Mouse (Mus musculus): ENCODE results near the gene Igsf9. TPM values are rescaled to one million over a fixed set of nuclear protein-coding genes. Genes with fewer than 3 reads are reported as not detected.

Igsf9 gene
- polyA plus RNA-seq, 1 experiment from 2014 or later, result 29.6 TPM

DNA sequence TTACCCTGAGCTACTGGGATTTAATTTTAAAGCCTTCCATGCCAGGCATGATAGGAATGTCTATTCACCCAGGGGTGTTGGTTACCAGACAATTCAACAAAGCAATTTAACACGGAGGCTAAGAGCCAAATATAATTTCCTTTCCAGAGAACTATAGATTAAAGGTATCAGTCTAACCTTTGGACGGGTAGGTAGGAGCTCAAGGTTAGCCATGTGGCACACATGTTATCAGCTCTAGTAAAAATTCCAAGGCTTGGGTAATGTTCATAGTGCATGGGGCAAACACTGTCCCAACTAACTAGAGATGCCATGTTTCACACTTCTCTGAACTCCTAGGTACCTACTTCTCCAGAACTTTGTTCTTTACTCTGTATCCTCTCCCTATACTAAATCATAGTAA is 20.0 kb upstream of the Igsf9 start:
- H3K27ac ChIP-seq (ENCODE audit: low read depth, low read length), result no peak overlapping the region
- no peaks in the 10 kb centered on the region for H3K9me3 ChIP-seq (ENCODE audit: control insufficient read depth, low read length)
- H3K36me3 ChIP-seq (ENCODE audit: control insufficient read depth, insufficient read depth, low read length), result no peaks in the 10 kb centered on the region
- 85% methylated on average over 2 of the region's 2 CpGs for WGBS
- H3K9ac ChIP-seq (replicated peaks; ENCODE audit: low read depth, low read length), result no peak overlapping the region
- H3K4me2 ChIP-seq (ENCODE audit: low read depth, low read length), result no peak overlapping the region
- no peak for ATAC-seq (ENCODE audit: low read depth)
- H3K4me3 ChIP-seq (ENCODE audit: low read depth, low read length), result no peak overlapping the region
- no peaks in the 10 kb centered on the region for H3K27me3 ChIP-seq (ENCODE audit: control insufficient read depth, insufficient read depth, low read length)
- no peaks in the 10 kb centered on the region for H3K4me1 ChIP-seq (ENCODE audit: control insufficient read depth, insufficient read depth, low read length)

DNA sequence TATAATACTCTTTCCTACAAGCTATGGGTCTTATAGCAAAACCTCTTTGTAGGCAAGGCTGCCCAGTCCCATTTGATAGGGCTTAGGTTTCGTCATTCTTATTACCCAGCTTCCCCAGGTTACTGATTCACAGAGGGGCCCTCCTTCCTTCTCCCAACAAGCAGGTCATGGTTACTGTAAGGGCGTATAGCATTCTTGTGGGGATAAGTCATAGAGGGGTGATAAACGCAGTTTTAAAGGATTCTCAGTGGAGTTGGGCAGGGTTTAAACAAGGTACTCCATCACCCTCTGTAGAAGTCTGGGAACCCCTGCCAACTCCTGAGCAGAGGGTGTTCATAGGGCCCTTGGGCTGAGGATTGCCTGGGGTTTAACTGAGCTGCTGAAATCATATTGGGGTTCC is 19.1 kb upstream of the Igsf9 start:
- H3K9ac ChIP-seq (replicated peaks; ENCODE audit: low read depth, low read length), result no peak overlapping the region
- no peaks in the 10 kb centered on the region for H3K36me3 ChIP-seq (ENCODE audit: control insufficient read depth, insufficient read depth, low read length)
- H3K9me3 ChIP-seq (ENCODE audit: control insufficient read depth, low read length), result no peaks in the 10 kb centered on the region
- H3K27me3 ChIP-seq (ENCODE audit: control insufficient read depth, insufficient read depth, low read length), result no peaks in the 10 kb centered on the region
- WGBS, result 89% methylated on average over 3 of the region's 3 CpGs
- H3K4me2 ChIP-seq (ENCODE audit: low read depth, low read length), result no peak overlapping the region
- no peak overlapping the region for H3K4me3 ChIP-seq (ENCODE audit: low read depth, low read length)
- ATAC-seq (ENCODE audit: low read depth), result no peak
- no peaks in the 10 kb centered on the region for H3K4me1 ChIP-seq (ENCODE audit: control insufficient read depth, insufficient read depth, low read length)
- no peak overlapping the region for H3K27ac ChIP-seq (ENCODE audit: low read depth, low read length)

- Histone ChIP-seq H3K9me3 (ENCODE audit: control insufficient read depth, low read length) (no peaks in the 10 kb centered on the region), H3K27me3 (ENCODE audit: control insufficient read depth, insufficient read depth, low read length) (no peaks in the 10 kb centered on the region), H3K4me1 (ENCODE audit: control insufficient read depth, insufficient read depth, low read length) (no peaks in the 10 kb centered on the region), H3K4me3 (ENCODE audit: low read depth, low read length) (no peak overlapping the region), H3K4me2 (ENCODE audit: low read depth, low read length) (no peak overlapping the region), H3K27ac (ENCODE audit: low read depth, low read length) (no peak overlapping the region), H3K36me3 (ENCODE audit: control insufficient read depth, insufficient read depth, low read length) (no peaks in the 10 kb centered on the region), H3K9ac (replicated peaks; ENCODE audit: low read depth, low read length) (no peak overlapping the region)
- whole genome bisulfite sequencing, result 88% methylated on average over 16 of the region's 16 CpGs
- no peak for ATAC-seq (ENCODE audit: low read depth)
Observed at GRCm38 (mm10) chr1:172463387-172464333, 17.9 kb upstream of the Igsf9 start.

DNA sequence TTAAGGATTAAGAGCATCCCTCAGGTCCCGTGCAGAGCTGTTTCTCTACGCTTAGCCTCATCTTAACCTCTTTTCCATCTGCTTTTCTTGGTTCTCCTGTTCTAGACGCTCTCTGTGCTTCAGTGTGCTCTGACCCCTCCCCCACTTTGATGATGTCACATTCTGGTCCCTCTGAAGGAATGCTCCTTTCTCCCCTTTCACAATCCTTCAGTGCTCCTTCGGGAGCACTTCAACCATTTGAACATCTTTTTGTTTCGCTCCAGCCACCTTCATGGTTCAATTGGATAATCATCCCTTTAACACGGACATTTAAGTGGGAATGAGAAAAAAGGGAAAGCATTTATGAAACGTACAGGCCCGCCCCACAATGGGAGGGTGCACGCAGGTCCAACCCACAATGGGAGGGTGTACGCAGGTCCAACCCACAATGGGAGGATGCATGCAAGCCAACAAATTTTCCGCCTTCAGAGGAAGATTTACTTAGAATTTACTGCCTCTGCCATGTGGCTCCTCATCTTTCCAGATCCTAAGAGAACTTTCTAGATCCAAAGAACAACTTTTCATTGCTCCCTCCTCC is 13.2 kb upstream of the Igsf9 start:
- Histone ChIP-seq H3K27me3 (ENCODE audit: control insufficient read depth, insufficient read depth, low read length) (no peaks in the 10 kb centered on the region), H3K9ac (replicated peaks; ENCODE audit: low read depth, low read length) (no peak overlapping the region), H3K4me1 (ENCODE audit: control insufficient read depth, insufficient read depth, low read length) (no peaks in the 10 kb centered on the region), H3K36me3 (ENCODE audit: control insufficient read depth, insufficient read depth, low read length) (no peaks in the 10 kb centered on the region), H3K4me3 (ENCODE audit: low read depth, low read length) (no peak overlapping the region), H3K27ac (ENCODE audit: low read depth, low read length) (no peak overlapping the region), H3K4me2 (ENCODE audit: low read depth, low read length) (no peak overlapping the region), H3K9me3 (ENCODE audit: control insufficient read depth, low read length) (no peaks in the 10 kb centered on the region)
- WGBS, result 69% methylated on average over 11 of the region's 11 CpGs
- ATAC-seq (ENCODE audit: low read depth), result no peak

GRCm38 (mm10) chr1:172469373-172469772 is 12.2 kb upstream of the Igsf9 start:
- H3K9me3 ChIP-seq (ENCODE audit: control insufficient read depth, low read length), result no peaks in the 10 kb centered on the region
- 89% methylated on average over 5 of the region's 5 CpGs for WGBS
- no peaks in the 10 kb centered on the region for H3K36me3 ChIP-seq (ENCODE audit: control insufficient read depth, insufficient read depth, low read length)
- ATAC-seq (ENCODE audit: low read depth), result no peak
- no peak overlapping the region for H3K4me2 ChIP-seq (ENCODE audit: low read depth, low read length)
- no peak overlapping the region for H3K9ac ChIP-seq (replicated peaks; ENCODE audit: low read depth, low read length)
- no peaks in the 10 kb centered on the region for H3K27me3 ChIP-seq (ENCODE audit: control insufficient read depth, insufficient read depth, low read length)
- no peaks in the 10 kb centered on the region for H3K4me1 ChIP-seq (ENCODE audit: control insufficient read depth, insufficient read depth, low read length)
- H3K4me3 ChIP-seq (ENCODE audit: low read depth, low read length), result no peak overlapping the region
- H3K27ac ChIP-seq (ENCODE audit: low read depth, low read length), result no peak overlapping the region

- H3K36me3 ChIP-seq (ENCODE audit: control insufficient read depth, insufficient read depth, low read length), result no peaks in the 10 kb centered on the region
- no peak overlapping the region for H3K27ac ChIP-seq (ENCODE audit: low read depth, low read length)
- no peak overlapping the region for H3K4me3 ChIP-seq (ENCODE audit: low read depth, low read length)
- no peaks in the 10 kb centered on the region for H3K4me1 ChIP-seq (ENCODE audit: control insufficient read depth, insufficient read depth, low read length)
- no peak for ATAC-seq (ENCODE audit: low read depth)
- H3K9me3 ChIP-seq (ENCODE audit: control insufficient read depth, low read length), result no peaks in the 10 kb centered on the region
- no peak overlapping the region for H3K4me2 ChIP-seq (ENCODE audit: low read depth, low read length)
- H3K27me3 ChIP-seq (ENCODE audit: control insufficient read depth, insufficient read depth, low read length), result no peaks in the 10 kb centered on the region
- H3K9ac ChIP-seq (replicated peaks; ENCODE audit: low read depth, low read length), result no peak overlapping the region
- WGBS, result 74% methylated on average over 8 of the region's 8 CpGs
Observed at GRCm38 (mm10) chr1:172469810-172470448, 11.7 kb upstream of the Igsf9 start.

DNA sequence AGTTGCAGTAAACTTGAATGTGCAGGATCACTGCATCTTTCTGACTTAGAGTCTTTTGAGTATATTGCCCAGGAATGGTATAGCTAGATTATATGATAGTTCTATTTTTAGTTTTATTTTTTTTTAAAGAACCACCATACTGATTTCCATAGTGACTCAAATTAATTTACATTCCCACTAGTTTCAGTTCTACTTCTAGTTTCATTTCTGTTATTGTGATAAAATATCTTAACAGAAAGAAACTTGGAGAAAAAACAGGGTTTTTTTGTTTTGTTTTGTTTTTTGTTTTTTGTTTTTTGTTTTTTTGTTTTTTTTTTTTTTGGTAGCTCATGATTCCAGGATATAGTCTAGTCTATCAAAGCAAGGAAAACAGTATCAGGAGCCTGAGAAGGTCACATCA is 8.7 kb upstream of the Igsf9 start:
- ATAC-seq (ENCODE audit: low read depth), result no peak
- H3K36me3 ChIP-seq (ENCODE audit: control insufficient read depth, insufficient read depth, low read length), result no peaks in the 10 kb centered on the region
- H3K9ac ChIP-seq (replicated peaks; ENCODE audit: low read depth, low read length), result no peak overlapping the region
- no peak overlapping the region for H3K4me3 ChIP-seq (ENCODE audit: low read depth, low read length)
- no peaks in the 10 kb centered on the region for H3K9me3 ChIP-seq (ENCODE audit: control insufficient read depth, low read length)
- H3K4me2 ChIP-seq (ENCODE audit: low read depth, low read length), result no peak overlapping the region
- H3K27ac ChIP-seq (ENCODE audit: low read depth, low read length), result no peak overlapping the region
- no peaks in the 10 kb centered on the region for H3K4me1 ChIP-seq (ENCODE audit: control insufficient read depth, insufficient read depth, low read length)
- no peaks in the 10 kb centered on the region for H3K27me3 ChIP-seq (ENCODE audit: control insufficient read depth, insufficient read depth, low read length)

GRCm38 (mm10) chr1:172474196-172474595 is 7.4 kb upstream of the Igsf9 start:
- H3K4me2 ChIP-seq (ENCODE audit: low read depth, low read length), result no peak overlapping the region
- no peak overlapping the region for H3K9ac ChIP-seq (replicated peaks; ENCODE audit: low read depth, low read length)
- no peaks in the 10 kb centered on the region for H3K36me3 ChIP-seq (ENCODE audit: control insufficient read depth, insufficient read depth, low read length)
- H3K27me3 ChIP-seq (ENCODE audit: control insufficient read depth, insufficient read depth, low read length), result no peaks in the 10 kb centered on the region
- ATAC-seq (ENCODE audit: low read depth), result no peak
- H3K4me1 ChIP-seq (ENCODE audit: control insufficient read depth, insufficient read depth, low read length), result no peaks in the 10 kb centered on the region
- 89% methylated on average over 3 of the region's 3 CpGs for WGBS
- no peaks in the 10 kb centered on the region for H3K9me3 ChIP-seq (ENCODE audit: control insufficient read depth, low read length)
- no peak overlapping the region for H3K4me3 ChIP-seq (ENCODE audit: low read depth, low read length)
- H3K27ac ChIP-seq (ENCODE audit: low read depth, low read length), result no peak overlapping the region
